Mouse (Mus musculus) myocyte (in vitro differentiated cells): Measurements from ENCODE around the gene Olfr1042. TPM values are rescaled to one million over a fixed set of nuclear protein-coding genes. Genes with fewer than 3 reads are reported as not detected.
"Not testable (repeated sequence)": the region's sequence is repeated elsewhere in the genome, so short reads cannot be mapped to it uniquely, and the experiment has no call there.

Source experiments
- H3K27me3 ChIP-seq: one replicate; pipeline ENCODE4 v1.6.1; 2011; ENCODE audit not compliant: control insufficient read depth, insufficient read depth, insufficient read length
- H3K36me3 ChIP-seq: one replicate; pipeline ENCODE4 v1.6.1; 2011; ENCODE audit not compliant: control insufficient read depth, insufficient read depth
- H3K4me2 ChIP-seq: one replicate; pipeline ENCODE4 v1.6.1; 2011; ENCODE audit warnings: low read depth, control low read depth
- H3K4me3 ChIP-seq: one replicate; pipeline ENCODE4 v1.5.1; 2011; ENCODE audit warnings: mild to moderate bottlenecking, control low read depth, moderate library complexity
- H3K79me2 ChIP-seq: one replicate; pipeline ENCODE4 v1.6.1; 2011; ENCODE audit not compliant: control insufficient read depth, insufficient read depth
- H3ac ChIP-seq: one replicate; pipeline ENCODE4 v1.6.1; 2011; ENCODE audit not compliant: control insufficient read depth, insufficient read length
- CEBPB ChIP-seq: IDR thresholded peaks from 2 replicates; pipeline ENCODE4 v1.6.1; 2011; ENCODE audit warnings: mild to moderate bottlenecking, moderate library complexity; ENCODE audit not compliant: poor library complexity, insufficient read depth, severe bottlenecking
- E2F4 ChIP-seq: IDR thresholded peaks from one replicate; pipeline ENCODE4 v1.6.1; 2011; ENCODE audit warnings: mild to moderate bottlenecking, control low read depth, moderate library complexity; ENCODE audit not compliant: insufficient read depth
- MAX ChIP-seq: IDR thresholded peaks from one replicate; pipeline ENCODE4 v1.6.1; 2011; ENCODE audit warnings: low read depth, mild to moderate bottlenecking, control low read depth
- MYOD1 ChIP-seq, 3 experiments: IDR thresholded peaks; one replicate each; pipeline ENCODE4 v1.6.1; 2011; ENCODE audit warnings: control low read depth in 2 of 3, low read depth in 2 of 3, mild to moderate bottlenecking in 2 of 3, moderate library complexity in 1 of 3; ENCODE audit not compliant: insufficient read length in 2 of 3, control insufficient read depth in 1 of 3
- MYOG ChIP-seq, 3 experiments: IDR thresholded peaks; one replicate each; pipeline ENCODE4 v1.6.1; 2011; ENCODE audit warnings: control low read depth in 2 of 3, low read depth in 2 of 3, mild to moderate bottlenecking in 2 of 3; ENCODE audit not compliant: insufficient read length in 2 of 3, control insufficient read depth in 1 of 3, insufficient read depth in 1 of 3
- POLR2A ChIP-seq: IDR thresholded peaks from one replicate; pipeline ENCODE4 v1.6.1; 2011; ENCODE audit warnings: low read depth, mild to moderate bottlenecking, control low read depth, moderate library complexity; ENCODE audit not compliant: insufficient read length
- POLR2AphosphoS2 ChIP-seq: IDR thresholded peaks from one replicate; pipeline ENCODE4 v1.6.1; 2011; ENCODE audit warnings: low read depth, control low read depth; ENCODE audit not compliant: insufficient read length
- REST ChIP-seq: IDR thresholded peaks from one replicate; pipeline ENCODE4 v1.6.1; 2011; ENCODE audit warnings: mild to moderate bottlenecking, control low read depth, moderate library complexity; ENCODE audit not compliant: insufficient read depth, insufficient read length
- SRF ChIP-seq: IDR thresholded peaks from one replicate; pipeline ENCODE4 v1.6.1; 2011; ENCODE audit warnings: low read depth; ENCODE audit not compliant: control insufficient read depth, insufficient read length
- TCF12 ChIP-seq: IDR thresholded peaks from one replicate; pipeline ENCODE4 v1.6.1; 2011; ENCODE audit warnings: mild to moderate bottlenecking, control low read depth; ENCODE audit not compliant: poor library complexity, insufficient read depth, severe bottlenecking
- TCF3 ChIP-seq: IDR thresholded peaks from one replicate; pipeline ENCODE4 v1.6.1; 2011; ENCODE audit warnings: low read depth, control low read depth; ENCODE audit not compliant: insufficient read length
- USF1 ChIP-seq: IDR thresholded peaks from one replicate; pipeline ENCODE4 v1.6.1; 2011; ENCODE audit warnings: low read depth, mild to moderate bottlenecking, control low read depth, moderate library complexity
- polyA plus RNA-seq: library from polyadenylated mRNA; unstranded; fragments of >200 nt; fragmentation: generic; extraction: Trizol; gene quantifications from one replicate; pipeline ENCODE4 v1.2.1, GENCODE M21; 2012; ENCODE audit warnings: missing spikeins

Gene Olfr1042
- polyA plus RNA-seq, 1 experiment = not detected

- TF ChIP-seq CEBPB (no peak), TCF12 (no peak), MAX (no peak), MYOG (IDR thresholded peaks at IDR 0.05; ENCODE audit: control insufficient read depth in 1 of 3, insufficient read depth in 1 of 3, insufficient read length in 2 of 3, low read depth in 2 of 3) (no peak), USF1 (no peak), MYOD1 (IDR thresholded peaks at IDR 0.05; ENCODE audit: control insufficient read depth in 1 of 3, insufficient read length in 2 of 3, low read depth in 2 of 3) (no peak), SRF (no peak), REST (no peak), POLR2AphosphoS2 (no peak), POLR2A (no peak), TCF3 (no peak), E2F4 (no peak)
- Histone ChIP-seq H3K27me3 (no peaks in the 10 kb centered on the region), H3K4me3 (no peak overlapping the region), H3K79me2 (no peaks in the 10 kb centered on the region), H3K4me2 (no peak overlapping the region), H3ac (no peak overlapping the region), H3K36me3 (no peaks in the 10 kb centered on the region)
Observed at GRCm38 (mm10) chr2:86179950-86180349, 18.3 kb upstream of the Olfr1042 start.

- no peaks in the 10 kb centered on the region for H3K36me3 ChIP-seq
- H3K27me3 ChIP-seq = no peaks in the 10 kb centered on the region
- H3K4me3 ChIP-seq = no peak within 1 kb of the TSS
- no peak within 1 kb of the TSS for H3K4me2 ChIP-seq
- TF ChIP-seq TCF12 = no peak
- no peak for TF ChIP-seq MAX
- TF ChIP-seq MYOG (IDR thresholded peaks at IDR 0.05; ENCODE audit: control insufficient read depth in 1 of 3, insufficient read depth in 1 of 3, insufficient read length in 2 of 3, low read depth in 2 of 3) = no peak
- no peak for TF ChIP-seq POLR2A
- TF ChIP-seq TCF3 = no peak
- TF ChIP-seq MYOD1 (IDR thresholded peaks at IDR 0.05; ENCODE audit: control insufficient read depth in 1 of 3, insufficient read length in 2 of 3, low read depth in 2 of 3) = no peak
- TF ChIP-seq REST = no peak
- TF ChIP-seq E2F4 = no peak
- no peak for TF ChIP-seq POLR2AphosphoS2
- no peak for TF ChIP-seq SRF
- no peak for TF ChIP-seq CEBPB
- no peak for TF ChIP-seq USF1
- no peak within 1 kb of the TSS for H3ac ChIP-seq
- no peaks in the 10 kb centered on the region for H3K79me2 ChIP-seq
Observed at GRCm38 (mm10) chr2:86177720-86178119, 16.1 kb upstream of the Olfr1042 start, which contains the start of gene Olfr1044. TSS of gene Olfr1044 (minus strand) at chr2:86177820.

DNA sequence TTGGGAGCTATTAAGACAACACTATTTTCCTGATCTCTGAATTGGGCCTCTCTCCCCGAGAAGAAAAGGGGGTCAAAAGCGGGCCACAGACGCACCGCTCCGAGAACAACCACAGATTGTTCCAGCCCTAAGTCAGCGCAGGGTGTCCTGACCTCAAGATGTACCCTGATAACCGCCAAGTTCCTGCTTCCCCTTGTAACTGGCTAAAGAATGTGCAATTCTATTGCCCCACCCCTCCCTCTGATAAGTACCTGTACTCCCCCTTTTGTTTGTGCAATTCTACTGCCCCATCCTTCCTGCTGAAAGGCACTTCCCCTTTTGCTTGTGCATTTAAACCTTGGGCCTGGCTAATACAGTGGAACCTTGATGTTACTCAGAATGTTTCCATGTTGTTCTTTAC lies 13.8 kb upstream of the Olfr1042 start:
- not testable (repeated sequence) for H3K79me2 ChIP-seq, H3K27me3 ChIP-seq, H3ac ChIP-seq, H3K36me3 ChIP-seq, H3K4me2 ChIP-seq, H3K4me3 ChIP-seq

- H3ac ChIP-seq = no peak within 1 kb of the TSS
- no peak within 1 kb of the TSS for H3K4me2 ChIP-seq
- no peaks in the 10 kb centered on the region for H3K79me2 ChIP-seq
- H3K27me3 ChIP-seq = no peaks in the 10 kb centered on the region
- TF ChIP-seq MYOG (IDR thresholded peaks at IDR 0.05; ENCODE audit: control insufficient read depth in 1 of 3, insufficient read depth in 1 of 3, insufficient read length in 2 of 3, low read depth in 2 of 3) = no peak
- TF ChIP-seq POLR2AphosphoS2 = no peak
- TF ChIP-seq POLR2A = no peak
- TF ChIP-seq E2F4 = no peak
- TF ChIP-seq USF1 = no peak
- no peak for TF ChIP-seq TCF12
- no peak within 1 kb of the TSS for H3K4me3 ChIP-seq
- no peaks in the 10 kb centered on the region for H3K36me3 ChIP-seq
Observed at GRCm38 (mm10) chr2:86167422-86167821, 5.8 kb upstream of the Olfr1042 start, which contains the start of gene Olfr1043. TSS of gene Olfr1043 (minus strand) at chr2:86167522.

GRCm38 (mm10) chr2:86146632-86147031 lies 15.0 kb downstream of the Olfr1042 start, which contains the start of gene Olfr1040:
TSS of gene Olfr1040 (minus strand) at chr2:86146732.
- no peak within 1 kb of the TSS for H3K4me3 ChIP-seq
- H3K79me2 ChIP-seq = no peaks in the 10 kb centered on the region
- TF ChIP-seq TCF12 (no peak), TCF3 (no peak), CEBPB (no peak), E2F4 (no peak), MYOD1 (IDR thresholded peaks at IDR 0.05; ENCODE audit: control insufficient read depth in 1 of 3, insufficient read length in 2 of 3, low read depth in 2 of 3) (no peak), MYOG (IDR thresholded peaks at IDR 0.05; ENCODE audit: control insufficient read depth in 1 of 3, insufficient read depth in 1 of 3, insufficient read length in 2 of 3, low read depth in 2 of 3) (no peak), MAX (no peak), POLR2A (no peak), SRF (no peak), USF1 (no peak)
- H3K4me2 ChIP-seq = no peak within 1 kb of the TSS
- no peaks in the 10 kb centered on the region for H3K27me3 ChIP-seq
- H3K36me3 ChIP-seq = no peaks in the 10 kb centered on the region
- H3ac ChIP-seq = no peak within 1 kb of the TSS
